Mouse (Mus musculus): ENCODE measurements at regions not wholly inside any gene's neighbourhood (a gene's known extent, or its start where the extent isn't known, plus 50 kb on each side); places are given as distances from the start of the nearest gene placed in this dataset.

DNA sequence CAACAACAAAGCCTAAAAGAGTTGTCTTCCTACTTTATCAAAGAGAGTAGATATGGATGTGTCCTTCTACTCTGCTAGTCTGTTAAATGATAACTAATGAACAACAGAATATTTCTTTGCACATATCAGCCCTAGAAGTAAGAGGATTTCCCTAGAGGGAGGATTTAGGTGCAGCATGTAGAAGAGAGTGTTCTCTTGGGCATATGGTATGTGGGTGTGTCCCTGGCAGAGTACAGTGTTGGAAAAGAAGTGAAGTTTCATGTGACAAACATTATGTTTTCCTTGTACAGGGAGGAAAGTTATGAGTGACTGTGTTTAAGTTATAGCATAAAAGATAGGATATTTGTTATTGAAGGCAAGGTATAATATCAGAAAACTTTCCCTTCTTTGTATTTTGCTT lies 143.6 kb upstream of the Sphkap start:
- TF ChIP-seq CTCF (IDR thresholded peaks at IDR 0.05; ENCODE audit: low read depth), result no peak
- Histone ChIP-seq H3K36me3 (ENCODE audit: control insufficient read depth, insufficient read depth) (no peaks in the 10 kb centered on the region), H3K27me3 (replicated peaks; ENCODE audit: control insufficient read depth, insufficient read depth, low read length) (no peaks in the 10 kb centered on the region), H3K27ac (ENCODE audit: low read depth, low read length) (no peak overlapping the region), H3K4me1 (replicated peaks; ENCODE audit: control insufficient read depth, insufficient read depth, low read length) (no peaks in the 10 kb centered on the region), H3K4me2 (replicated peaks; ENCODE audit: low read depth) (no peak overlapping the region), H3K4me3 (ENCODE audit: low read depth, low read length) (no peak overlapping the region), H3K9me3 (ENCODE audit: control insufficient read depth) (no peaks in the 10 kb centered on the region), H3K9ac (ENCODE audit: low read depth, low read length) (no peak overlapping the region)
- no peak for ATAC-seq

GRCm38 (mm10) chr1:83535461-83535860 lies 127.5 kb upstream of the Sphkap start:
- Histone ChIP-seq H3K9me3 (ENCODE audit: control insufficient read depth) (no peaks in the 10 kb centered on the region), H3K4me3 (ENCODE audit: low read depth, low read length) (no peak overlapping the region), H3K9ac (ENCODE audit: low read depth, low read length) (no peak overlapping the region), H3K27me3 (replicated peaks; ENCODE audit: control insufficient read depth, insufficient read depth, low read length) (no peaks in the 10 kb centered on the region), H3K4me2 (replicated peaks; ENCODE audit: low read depth) (no peak overlapping the region), H3K36me3 (ENCODE audit: control insufficient read depth, insufficient read depth) (no peaks in the 10 kb centered on the region), H3K4me1 (replicated peaks; ENCODE audit: control insufficient read depth, insufficient read depth, low read length) (no peaks in the 10 kb centered on the region), H3K27ac (ENCODE audit: low read depth, low read length) (no peak overlapping the region)
- ATAC-seq, result no peak
- no peak for TF ChIP-seq CTCF (IDR thresholded peaks at IDR 0.05; ENCODE audit: low read depth)

GRCm38 (mm10) chr1:83527803-83528202 lies 119.8 kb upstream of the Sphkap start:
- TF ChIP-seq CTCF (IDR thresholded peaks at IDR 0.05; ENCODE audit: low read depth), result no peak
- Histone ChIP-seq H3K4me1 (replicated peaks; ENCODE audit: control insufficient read depth, insufficient read depth, low read length) (no peaks in the 10 kb centered on the region), H3K36me3 (ENCODE audit: control insufficient read depth, insufficient read depth) (no peaks in the 10 kb centered on the region), H3K27ac (ENCODE audit: low read depth, low read length) (no peak overlapping the region), H3K27me3 (replicated peaks; ENCODE audit: control insufficient read depth, insufficient read depth, low read length) (no peaks in the 10 kb centered on the region), H3K9ac (ENCODE audit: low read depth, low read length) (no peak overlapping the region), H3K9me3 (ENCODE audit: control insufficient read depth) (no peaks in the 10 kb centered on the region), H3K4me2 (replicated peaks; ENCODE audit: low read depth) (no peak overlapping the region), H3K4me3 (ENCODE audit: low read depth, low read length) (no peak overlapping the region)
- no peak for ATAC-seq
- WGBS, result 48% methylated on average over 1 of the region's 1 CpGs

GRCm38 (mm10) chr1:83509356-83509755 lies 101.4 kb upstream of the Sphkap start:
- Histone ChIP-seq H3K4me1 (replicated peaks; ENCODE audit: control insufficient read depth, insufficient read depth, low read length) (no peaks in the 10 kb centered on the region), H3K36me3 (ENCODE audit: control insufficient read depth, insufficient read depth) (no peaks in the 10 kb centered on the region), H3K4me3 (ENCODE audit: low read depth, low read length) (no peak overlapping the region), H3K27me3 (replicated peaks; ENCODE audit: control insufficient read depth, insufficient read depth, low read length) (no peaks in the 10 kb centered on the region), H3K4me2 (replicated peaks; ENCODE audit: low read depth) (no peak overlapping the region), H3K9ac (ENCODE audit: low read depth, low read length) (no peak overlapping the region), H3K9me3 (ENCODE audit: control insufficient read depth) (no peaks in the 10 kb centered on the region), H3K27ac (ENCODE audit: low read depth, low read length) (no peak overlapping the region)
- WGBS, result 78% methylated on average over 5 of the region's 5 CpGs
- TF ChIP-seq CTCF (IDR thresholded peaks at IDR 0.05; ENCODE audit: low read depth), result no peak
- ATAC-seq, result no peak

DNA sequence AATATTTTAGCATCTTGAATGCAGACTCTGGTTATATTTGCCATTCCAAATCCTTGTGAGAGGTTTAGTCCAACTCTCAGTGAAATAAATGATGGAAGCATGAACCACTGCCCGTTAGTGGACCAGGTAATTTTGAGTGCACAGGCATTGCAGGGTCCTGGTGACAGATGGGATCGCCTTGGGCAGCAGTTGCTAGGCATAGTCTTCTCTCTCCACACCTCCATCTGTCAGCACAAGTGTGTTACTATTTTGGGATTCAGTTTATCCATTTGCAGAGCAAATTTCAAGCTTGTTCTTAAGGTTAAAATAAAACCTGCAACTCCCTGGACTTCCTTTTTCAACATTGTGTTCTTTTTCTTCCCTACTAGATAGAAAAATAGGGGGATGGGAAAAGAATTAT lies 97.4 kb upstream of the Sphkap start:
- Histone ChIP-seq H3K9ac (ENCODE audit: low read depth, low read length) (no peak overlapping the region), H3K4me3 (ENCODE audit: low read depth, low read length) (no peak overlapping the region), H3K36me3 (ENCODE audit: control insufficient read depth, insufficient read depth) (no peaks in the 10 kb centered on the region), H3K4me2 (replicated peaks; ENCODE audit: low read depth) (no peak overlapping the region), H3K27ac (ENCODE audit: low read depth, low read length) (no peak overlapping the region), H3K4me1 (replicated peaks; ENCODE audit: control insufficient read depth, insufficient read depth, low read length) (no peaks in the 10 kb centered on the region), H3K27me3 (replicated peaks; ENCODE audit: control insufficient read depth, insufficient read depth, low read length) (no peaks in the 10 kb centered on the region), H3K9me3 (ENCODE audit: control insufficient read depth) (no peaks in the 10 kb centered on the region)
- WGBS, result 74% methylated on average over 2 of the region's 2 CpGs
- TF ChIP-seq CTCF (IDR thresholded peaks at IDR 0.05; ENCODE audit: low read depth), result no peak
- ATAC-seq, result no peak

GRCm38 (mm10) chr1:83496888-83497287 lies 88.9 kb upstream of the Sphkap start:
- H3K4me2 ChIP-seq (replicated peaks; ENCODE audit: low read depth), result no peak overlapping the region
- no peak for TF ChIP-seq CTCF (IDR thresholded peaks at IDR 0.05; ENCODE audit: low read depth)
- 85% methylated on average over 2 of the region's 2 CpGs for WGBS
- ATAC-seq, result no peak
- H3K27ac ChIP-seq (ENCODE audit: low read depth, low read length), result no peak overlapping the region
- no peaks in the 10 kb centered on the region for H3K9me3 ChIP-seq (ENCODE audit: control insufficient read depth)
- no peaks in the 10 kb centered on the region for H3K27me3 ChIP-seq (replicated peaks; ENCODE audit: control insufficient read depth, insufficient read depth, low read length)
- no peak overlapping the region for H3K9ac ChIP-seq (ENCODE audit: low read depth, low read length)
- H3K4me1 ChIP-seq (replicated peaks; ENCODE audit: control insufficient read depth, insufficient read depth, low read length), result no peaks in the 10 kb centered on the region
- H3K36me3 ChIP-seq (ENCODE audit: control insufficient read depth, insufficient read depth), result no peaks in the 10 kb centered on the region
- H3K4me3 ChIP-seq (ENCODE audit: low read depth, low read length), result no peak overlapping the region

GRCm38 (mm10) chr1:83496380-83496779 lies 88.4 kb upstream of the Sphkap start:
- Histone ChIP-seq H3K4me3 (ENCODE audit: low read depth, low read length) (no peak overlapping the region), H3K36me3 (ENCODE audit: control insufficient read depth, insufficient read depth) (no peaks in the 10 kb centered on the region), H3K27me3 (replicated peaks; ENCODE audit: control insufficient read depth, insufficient read depth, low read length) (no peaks in the 10 kb centered on the region), H3K4me2 (replicated peaks; ENCODE audit: low read depth) (no peak overlapping the region), H3K9ac (ENCODE audit: low read depth, low read length) (no peak overlapping the region), H3K27ac (ENCODE audit: low read depth, low read length) (no peak overlapping the region), H3K9me3 (ENCODE audit: control insufficient read depth) (no peaks in the 10 kb centered on the region), H3K4me1 (replicated peaks; ENCODE audit: control insufficient read depth, insufficient read depth, low read length) (no peaks in the 10 kb centered on the region)
- ATAC-seq, result no peak
- TF ChIP-seq CTCF (IDR thresholded peaks at IDR 0.05; ENCODE audit: low read depth), result no peak
- WGBS, result 49% methylated on average over 2 of the region's 2 CpGs
